Mouse (Mus musculus) bone marrow macrophage, adult 2 months (primary cell): ENCODE data around the gene L3mbtl1.

Experiments
- CTCF ChIP-seq: IDR thresholded peaks from 2 replicates; pipeline ENCODE4 v1.5.1; 2012; ENCODE audit warnings: low read depth, mild to moderate bottlenecking, low read length, moderate library complexity
- POLR2A ChIP-seq: IDR thresholded peaks from 2 replicates; pipeline ENCODE4 v1.6.1; 2012; ENCODE audit warnings: mild to moderate bottlenecking, low read depth, low read length, borderline replicate concordance

- TF ChIP-seq CTCF (peak; percentile 34; the same call in 1 of the 2 replicates), POLR2A (no peak)
Measured at GRCm38 (mm10) chr2:162999744-163000143, 56.5 kb downstream of the L3mbtl1 start.
